Mouse (Mus musculus): ENCODE results near the gene Gpr162.

DNA sequence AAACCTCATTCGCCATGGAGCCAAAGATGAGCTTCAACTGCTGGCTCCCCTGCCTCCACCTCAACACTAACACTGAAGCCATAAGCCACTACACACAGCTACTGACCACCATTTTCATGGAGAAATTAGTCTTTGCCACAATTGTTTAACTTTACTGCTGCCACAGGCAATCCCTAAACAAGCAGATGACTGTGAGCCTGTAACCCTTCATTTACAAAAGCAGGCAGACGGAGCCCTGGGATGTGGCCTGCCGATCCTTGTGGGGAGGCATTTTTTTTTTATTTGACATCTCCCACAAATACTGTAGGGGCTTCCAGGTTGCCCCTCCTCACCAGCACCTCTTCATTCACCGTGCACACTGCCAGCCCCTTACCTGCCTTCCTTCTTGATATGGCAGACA, 47.2 kb downstream of the Gpr162 start:
- TF ChIP-seq POLR2A (IDR thresholded peaks at IDR 0.05; ENCODE audit: borderline replicate concordance, insufficient read depth, low read length) (no peak), CTCF (IDR thresholded peaks at IDR 0.05; ENCODE audit: borderline replicate concordance, insufficient read depth, low read depth, low read length) (no peak)

Data from cerebellum, adult 2 months (tissue).